Mouse (Mus musculus) stomach, embryonic 14.5 days (tissue): ENCODE results near the gene Thsd4. TPM values are rescaled to one million over a fixed set of nuclear protein-coding genes. Genes with fewer than 3 reads are reported as not detected.

Source experiments
- ATAC-seq: fragments of 200-750 bp; cut with Nextera tagmentation; 2 replicates; pipeline ENCODE4 v1.8.0; 2017; ENCODE audit warnings: low read depth, moderate TSS enrichment; ENCODE audit not compliant: insufficient number of reproducible peaks, insufficient read depth, low FRiP score
- H3K27ac ChIP-seq: fragments of 300-500 bp; sonication (generic); 2 replicates; pipeline ENCODE4 v1.5.1; 2014; ENCODE audit warnings: mild to moderate bottlenecking, low read length, moderate library complexity, mixed read lengths
- H3K27me3 ChIP-seq: fragments of 300-500 bp; sonication (generic); 2 replicates; pipeline ENCODE4 v1.6.1; 2014; ENCODE audit warnings: low read length, control low read depth, mixed read lengths; ENCODE audit not compliant: control insufficient read depth, insufficient read depth
- H3K36me3 ChIP-seq: fragments of 300-500 bp; sonication (generic); 2 replicates; pipeline ENCODE4 v1.6.1; 2014; ENCODE audit warnings: mild to moderate bottlenecking, control low read depth, low read length, moderate library complexity, mixed read lengths; ENCODE audit not compliant: control insufficient read depth, insufficient read depth
- H3K4me1 ChIP-seq: fragments of 300-500 bp; sonication (generic); 2 replicates; pipeline ENCODE4 v1.6.1; 2014; ENCODE audit warnings: low read length, control low read depth, mixed read lengths; ENCODE audit not compliant: control insufficient read depth, insufficient read depth
- H3K4me2 ChIP-seq: fragments of 300-500 bp; sonication (generic); replicated peaks from 2 replicates; pipeline ENCODE4 v1.6.1; 2014; ENCODE audit warnings: low read depth, low read length, control low read depth
- H3K4me3 ChIP-seq: fragments of 300-500 bp; sonication (generic); 2 replicates; pipeline ENCODE4 v1.5.1; 2014; ENCODE audit warnings: low read depth, low read length, control low read depth
- H3K9ac ChIP-seq: fragments of 300-500 bp; sonication (generic); replicated peaks from 2 replicates; pipeline ENCODE4 v1.6.1; 2014; ENCODE audit warnings: low read depth, mild to moderate bottlenecking, control low read depth, low read length, moderate library complexity, mixed read lengths
- H3K9me3 ChIP-seq: fragments of 300-500 bp; sonication (generic); 2 replicates; pipeline ENCODE4 v1.6.1; 2016; ENCODE audit warnings: low read depth, low read length, control low read depth; ENCODE audit not compliant: control insufficient read depth
- WGBS: fragments of 180-500 bp; shearing (Covaris S2); extraction: QIAGEN DNeasy Blood & Tissue Kit; methylation state at CpG from one replicate; pipeline ENCODE4 v1.1.7; 2014; 5-methylcytosine and 5-hydroxymethylcytosine counted together
- polyA plus RNA-seq: library from polyadenylated mRNA; unstranded; fragments of >200 nt; fragmentation: Nextera tagmentation; extraction: Ambion mirVana; gene quantifications from 2 replicates; pipeline ENCODE4 v1.2.1, GENCODE M21; 2014

Gene Thsd4
- polyA plus RNA-seq, 1 experiment from 2014 or later: 27.2 TPM

GRCm38 (mm10) chr9:59956496-59956895 lies 565.4 kb downstream of the Thsd4 start:
- no peaks in the 10 kb centered on the region for H3K36me3 ChIP-seq
- H3K9ac ChIP-seq: no peak overlapping the region
- H3K9me3 ChIP-seq: no peaks in the 10 kb centered on the region
- 22% methylated on average over 6 of the region's 6 CpGs for WGBS
- H3K4me3 ChIP-seq: no peak overlapping the region
- ATAC-seq: no peak
- H3K4me1 ChIP-seq: peaks cover 5% of the 10 kb centered on the region; the same call in 1 of the 2 replicates
- peak overlapping the region; percentile 22; the same call in 1 of the 2 replicates for H3K4me2 ChIP-seq
- no peaks in the 10 kb centered on the region for H3K27me3 ChIP-seq
- H3K27ac ChIP-seq: no peak overlapping the region

GRCm38 (mm10) chr9:59955692-59956091 lies 566.2 kb downstream of the Thsd4 start:
- 76% methylated on average over 6 of the region's 6 CpGs for WGBS

DNA sequence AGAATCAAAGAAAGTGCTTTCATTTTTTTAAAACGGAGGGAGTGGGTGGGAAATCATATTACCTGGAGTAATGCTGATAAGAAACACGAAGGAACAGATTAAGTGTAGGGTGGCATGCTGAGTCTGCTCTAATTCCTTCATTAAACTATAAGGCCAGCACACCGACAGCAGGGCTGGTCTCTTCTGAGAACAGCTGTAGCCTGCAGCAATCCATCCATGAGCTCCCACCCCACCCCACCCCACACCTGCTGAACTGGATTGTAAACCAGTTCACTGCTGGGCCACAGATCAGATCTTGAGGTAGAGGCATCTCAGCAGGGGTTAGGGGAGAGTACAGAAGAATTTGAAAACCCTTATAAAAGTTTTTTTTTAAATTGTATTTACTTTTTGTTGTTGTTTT lies 566.6 kb downstream of the Thsd4 start:
- 45% methylated on average over 3 of the region's 3 CpGs for WGBS
- no peak overlapping the region for H3K4me2 ChIP-seq
- no peak overlapping the region for H3K9ac ChIP-seq
- H3K9me3 ChIP-seq: no peaks in the 10 kb centered on the region
- H3K27ac ChIP-seq: no peak overlapping the region
- peaks cover 5% of the 10 kb centered on the region; the same call in 1 of the 2 replicates for H3K4me1 ChIP-seq
- ATAC-seq: no peak
- H3K27me3 ChIP-seq: no peaks in the 10 kb centered on the region
- H3K4me3 ChIP-seq: no peak overlapping the region
- no peaks in the 10 kb centered on the region for H3K36me3 ChIP-seq

More at GRCm38 (mm10) chr9:59955692-59956091, 566.2 kb downstream of the Thsd4 start:
- Histone ChIP-seq H3K27me3 (no peaks in the 10 kb centered on the region), H3K9ac (no peak overlapping the region), H3K4me2 (no peak overlapping the region), H3K36me3 (no peaks in the 10 kb centered on the region), H3K4me1 (peaks cover 5% of the 10 kb centered on the region; the same call in 1 of the 2 replicates), H3K9me3 (no peaks in the 10 kb centered on the region), H3K27ac (no peak overlapping the region), H3K4me3 (no peak overlapping the region)
- no peak for ATAC-seq

DNA sequence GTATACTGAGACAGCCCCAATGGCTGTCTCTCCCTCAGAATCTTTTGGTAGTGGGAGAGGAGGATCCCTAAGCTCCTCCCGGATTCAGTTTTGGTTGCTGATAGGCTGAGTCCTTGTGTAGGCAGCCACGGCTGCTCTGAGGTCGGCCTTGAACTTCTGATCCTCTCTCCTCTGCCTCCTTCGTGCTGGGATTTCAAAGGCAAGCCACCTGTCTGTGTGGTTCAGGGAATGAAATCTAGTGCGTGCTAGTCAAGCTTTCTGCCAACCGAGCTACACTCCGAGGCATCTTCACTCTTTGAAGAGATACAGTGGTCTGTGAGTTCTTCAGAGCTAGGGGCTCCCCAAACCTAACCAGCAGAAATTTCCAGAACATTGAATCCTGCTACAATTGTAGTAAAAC lies 568.3 kb downstream of the Thsd4 start:
- H3K36me3 ChIP-seq: no peaks in the 10 kb centered on the region
- H3K9me3 ChIP-seq: no peaks in the 10 kb centered on the region
- H3K27me3 ChIP-seq: no peaks in the 10 kb centered on the region
- WGBS: 77% methylated on average over 7 of the region's 7 CpGs
- no peak overlapping the region for H3K4me3 ChIP-seq
- H3K4me2 ChIP-seq: no peak overlapping the region
- no peak for ATAC-seq
- H3K27ac ChIP-seq: no peak overlapping the region
- H3K4me1 ChIP-seq: peaks cover 5% of the 10 kb centered on the region; the same call in 1 of the 2 replicates
- no peak overlapping the region for H3K9ac ChIP-seq

- Histone ChIP-seq H3K4me3 (no peak overlapping the region), H3K4me1 (peaks cover 5% of the 10 kb centered on the region; the same call in 1 of the 2 replicates), H3K27me3 (no peaks in the 10 kb centered on the region), H3K9ac (no peak overlapping the region), H3K27ac (no peak overlapping the region), H3K9me3 (no peaks in the 10 kb centered on the region), H3K4me2 (no peak overlapping the region), H3K36me3 (no peaks in the 10 kb centered on the region)
- WGBS: 52% methylated on average over 8 of the region's 8 CpGs
- ATAC-seq: no peak
These were observed 569.3 kb downstream of the Thsd4 start for GRCm38 (mm10) chr9:59952515-59953070.

GRCm38 (mm10) chr9:59951943-59952342 lies 569.9 kb downstream of the Thsd4 start:
- Histone ChIP-seq H3K4me2 (no peak overlapping the region), H3K9me3 (no peaks in the 10 kb centered on the region), H3K4me1 (peaks cover 5% of the 10 kb centered on the region; the same call in 1 of the 2 replicates), H3K36me3 (no peaks in the 10 kb centered on the region), H3K27me3 (no peaks in the 10 kb centered on the region), H3K9ac (no peak overlapping the region), H3K4me3 (no peak overlapping the region), H3K27ac (no peak overlapping the region)
- WGBS: 60% methylated on average over 4 of the region's 4 CpGs
- ATAC-seq: no peak

DNA sequence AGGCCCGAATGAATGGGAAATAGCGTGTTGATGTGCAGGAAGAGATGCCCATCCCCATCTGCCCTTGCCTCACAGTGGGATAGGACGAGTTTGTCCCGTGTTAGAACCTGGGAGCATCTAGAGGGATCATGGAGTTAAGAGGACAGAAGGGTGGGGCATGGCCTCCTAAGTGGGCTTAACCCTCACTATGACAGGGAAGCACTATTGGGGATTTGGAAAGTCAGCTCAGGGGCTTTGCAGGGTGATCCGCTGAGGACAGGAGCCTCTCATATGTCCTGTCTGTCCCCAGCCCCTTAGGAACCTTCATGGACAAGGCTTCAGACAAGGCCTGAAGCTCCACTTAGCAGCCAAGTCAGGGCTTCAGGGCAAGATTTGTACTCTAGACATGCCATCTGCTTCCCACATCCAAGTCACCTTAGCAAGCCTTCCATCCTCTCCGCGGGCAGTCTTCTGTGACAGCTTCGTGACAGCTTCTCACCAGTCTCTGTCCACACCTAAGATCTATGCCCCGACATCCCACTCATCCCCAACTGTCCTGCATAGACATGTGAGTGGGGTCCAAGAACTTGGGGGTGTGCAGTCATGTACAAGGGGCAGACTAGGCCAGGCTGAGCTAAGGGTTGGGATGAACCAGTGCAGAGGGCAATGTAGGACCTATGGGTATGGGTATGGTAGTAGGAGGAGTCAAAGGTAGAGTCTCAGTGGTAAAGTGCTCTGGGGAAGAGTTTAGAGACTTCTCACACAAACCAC lies 570.7 kb downstream of the Thsd4 start:
- 88% methylated on average over 9 of the region's 9 CpGs for WGBS
- no peak overlapping the region for H3K27ac ChIP-seq

GRCm38 (mm10) chr9:59949981-59950380 lies 571.9 kb downstream of the Thsd4 start:
- Histone ChIP-seq H3K4me1 (no peaks in the 10 kb centered on the region), H3K4me3 (no peak overlapping the region), H3K9ac (no peak overlapping the region), H3K9me3 (no peaks in the 10 kb centered on the region), H3K27ac (no peak overlapping the region), H3K36me3 (no peaks in the 10 kb centered on the region), H3K4me2 (no peak overlapping the region), H3K27me3 (no peaks in the 10 kb centered on the region)
- ATAC-seq: no peak
- WGBS: 87% methylated on average over 5 of the region's 5 CpGs

More for the DNA sequence above, 570.7 kb downstream of the Thsd4 start:
- ATAC-seq: no peak
- H3K4me2 ChIP-seq: no peak overlapping the region
- peaks cover 5% of the 10 kb centered on the region; the same call in 1 of the 2 replicates for H3K4me1 ChIP-seq
- H3K9me3 ChIP-seq: no peaks in the 10 kb centered on the region
- H3K4me3 ChIP-seq: no peak overlapping the region
- H3K9ac ChIP-seq: no peak overlapping the region
- no peaks in the 10 kb centered on the region for H3K36me3 ChIP-seq
- H3K27me3 ChIP-seq: no peaks in the 10 kb centered on the region
